Mouse (Mus musculus): Measurements from ENCODE around the gene Siglech. TPM values are rescaled to one million over a fixed set of nuclear protein-coding genes. Genes with fewer than 3 reads are reported as not detected.
"Not testable (repeated sequence)": the region's sequence is repeated elsewhere in the genome, so short reads cannot be mapped to it uniquely, and the experiment has no call there.

The Siglech gene
- polyA plus RNA-seq, 1 experiment from 2014 or later = 0.54 TPM

- H3K4me2 ChIP-seq; H3K9ac ChIP-seq; H3K4me3 ChIP-seq; H3K27ac ChIP-seq; H3K27me3 ChIP-seq; H3K36me3 ChIP-seq; H3K9me3 ChIP-seq; ATAC-seq (ENCODE audit: borderline replicate concordance, extremely low read depth, low FRiP score, low TSS enrichment); H3K4me1 ChIP-seq: not testable (repeated sequence)
- WGBS = 35% methylated on average over 5 of the region's 5 CpGs
Observed at GRCm38 (mm10) chr7:55790586-55790985, 22.6 kb downstream of the Siglech start.

DNA sequence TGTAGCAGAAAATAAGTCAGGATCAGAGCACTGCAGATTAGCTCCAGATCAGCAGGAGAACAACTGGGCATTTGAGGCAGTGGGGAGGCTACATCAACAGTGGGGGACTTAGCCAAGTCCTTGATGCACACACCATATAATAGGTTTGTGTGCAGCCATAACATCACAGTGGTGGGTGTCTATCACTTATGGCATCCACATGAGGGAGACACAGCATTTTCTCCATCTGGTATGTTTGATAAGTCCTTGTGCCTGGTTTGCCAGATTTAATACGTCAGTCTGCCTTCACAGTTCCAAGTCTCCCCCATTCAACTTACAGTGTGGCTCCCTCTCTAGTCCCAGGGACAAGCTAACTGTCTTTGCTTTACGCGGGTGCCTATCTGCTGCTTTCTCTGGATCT lies 24.3 kb downstream of the Siglech start:
- Histone ChIP-seq H3K4me1 (peaks cover 7% of the 10 kb centered on the region), H3K4me3 (no peak overlapping the region), H3K9me3 (no peaks in the 10 kb centered on the region), H3K9ac (no peak overlapping the region), H3K27me3 (no peaks in the 10 kb centered on the region), H3K4me2 (no peak overlapping the region), H3K27ac (no peak overlapping the region), H3K36me3 (peaks cover 14% of the 10 kb centered on the region)
- ATAC-seq (ENCODE audit: borderline replicate concordance, extremely low read depth, low FRiP score, low TSS enrichment) = no peak
- 73% methylated on average over 3 of the region's 3 CpGs for WGBS

- Histone ChIP-seq H3K36me3 (peaks cover 22% of the 10 kb centered on the region), H3K4me2 (peak overlapping the region; percentile 59), H3K27ac (no peak overlapping the region), H3K9me3 (no peaks in the 10 kb centered on the region), H3K9ac (peak overlapping the region; percentile 89), H3K27me3 (no peaks in the 10 kb centered on the region), H3K4me1 (peaks cover 7% of the 10 kb centered on the region), H3K4me3 (peak overlapping the region; percentile 88)
- peak; percentile 28; the same call in 1 of the 2 replicates for ATAC-seq (ENCODE audit: borderline replicate concordance, extremely low read depth, low FRiP score, low TSS enrichment)
- WGBS = 32% methylated on average over 13 of the region's 13 CpGs
Observed at GRCm38 (mm10) chr7:55793236-55793951, 25.4 kb downstream of the Siglech start.

DNA sequence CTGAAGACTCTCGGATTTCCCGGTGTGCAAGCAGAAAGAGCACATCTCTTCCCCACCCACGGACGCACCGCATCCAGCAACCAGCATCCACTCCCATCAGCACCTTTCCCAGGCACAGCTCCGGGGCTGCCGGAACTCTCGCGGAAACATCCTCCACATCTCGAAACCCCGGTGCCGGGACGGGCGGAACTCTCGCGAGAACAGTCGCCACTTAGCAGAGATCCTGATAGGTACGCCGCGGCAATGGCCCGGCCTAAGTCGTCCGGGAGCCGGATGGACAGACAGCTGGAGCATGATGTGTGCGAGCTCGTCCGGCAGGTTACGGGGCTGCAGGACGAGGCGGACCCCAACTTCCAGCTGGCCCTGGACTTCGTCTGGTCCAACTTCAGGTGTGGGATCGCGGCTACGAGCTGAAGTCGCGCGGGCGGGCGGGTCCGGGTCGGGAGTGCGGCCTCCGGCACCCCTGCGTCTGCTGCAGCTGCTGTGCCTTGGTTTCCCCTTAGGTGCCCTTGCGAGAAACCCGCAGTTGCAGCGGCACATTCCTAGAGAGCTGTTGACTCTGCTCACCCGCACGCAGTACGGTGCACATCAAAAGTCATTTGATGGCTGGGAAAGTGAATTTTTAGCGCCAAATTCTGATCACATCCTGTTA lies 26.1 kb downstream of the Siglech start, which contains the start of gene Tubgcp5:
Gene Tubgcp5 (plus strand): TSS at position 203 of the 652 bp plus-strand sequence.
- no peaks in the 10 kb centered on the region for H3K9me3 ChIP-seq
- peak; percentile 99 for ATAC-seq (ENCODE audit: borderline replicate concordance, extremely low read depth, low FRiP score, low TSS enrichment)
- WGBS = under 1% methylated on average over 51 of the region's 51 CpGs
- H3K4me3 ChIP-seq = peak within 1 kb of the TSS; percentile 88
- H3K9ac ChIP-seq = peak within 1 kb of the TSS; percentile 89
- peak within 1 kb of the TSS; percentile 59 for H3K4me2 ChIP-seq
- peaks cover 25% of the 10 kb centered on the region for H3K36me3 ChIP-seq
- 0 out of 2 replicates have a peak within 1 kb of the TSS, but pooled peaks have one; percentile 52 for H3K27ac ChIP-seq
- H3K27me3 ChIP-seq = no peaks in the 10 kb centered on the region
- H3K4me1 ChIP-seq = peaks cover 7% of the 10 kb centered on the region

GRCm38 (mm10) chr7:55799981-55800380 lies 32.0 kb downstream of the Siglech start:
- no peak for ATAC-seq (ENCODE audit: borderline replicate concordance, extremely low read depth, low FRiP score, low TSS enrichment)
- H3K36me3 ChIP-seq = peaks cover 63% of the 10 kb centered on the region
- H3K27me3 ChIP-seq = no peaks in the 10 kb centered on the region
- H3K4me3 ChIP-seq = no peak overlapping the region
- H3K9ac ChIP-seq = no peak overlapping the region
- H3K27ac ChIP-seq = no peak overlapping the region
- H3K4me1 ChIP-seq = peaks cover 3% of the 10 kb centered on the region
- H3K4me2 ChIP-seq = no peak overlapping the region
- no peaks in the 10 kb centered on the region for H3K9me3 ChIP-seq
- 89% methylated on average over 3 of the region's 3 CpGs for WGBS

- no peak for ATAC-seq (ENCODE audit: borderline replicate concordance, extremely low read depth, low FRiP score, low TSS enrichment)
- H3K4me1 ChIP-seq = no peaks in the 10 kb centered on the region
- peaks cover 64% of the 10 kb centered on the region for H3K36me3 ChIP-seq
- H3K9ac ChIP-seq = no peak overlapping the region
- no peak overlapping the region for H3K4me2 ChIP-seq
- WGBS = 75% methylated on average over 2 of the region's 2 CpGs
- H3K27ac ChIP-seq = no peak overlapping the region
- no peak overlapping the region for H3K4me3 ChIP-seq
- no peaks in the 10 kb centered on the region for H3K27me3 ChIP-seq
- no peaks in the 10 kb centered on the region for H3K9me3 ChIP-seq
Observed at GRCm38 (mm10) chr7:55809967-55810366, 42.0 kb downstream of the Siglech start.

GRCm38 (mm10) chr7:55824468-55824867 lies 56.5 kb downstream of the Siglech start:
- no peak for ATAC-seq (ENCODE audit: borderline replicate concordance, extremely low read depth, low FRiP score, low TSS enrichment)
- no peak overlapping the region for H3K9ac ChIP-seq
- no peak overlapping the region for H3K27ac ChIP-seq
- H3K9me3 ChIP-seq = no peaks in the 10 kb centered on the region
- peaks cover 77% of the 10 kb centered on the region for H3K36me3 ChIP-seq
- H3K27me3 ChIP-seq = no peaks in the 10 kb centered on the region
- WGBS = 83% methylated on average over 5 of the region's 5 CpGs
- no peak overlapping the region for H3K4me2 ChIP-seq
- no peaks in the 10 kb centered on the region for H3K4me1 ChIP-seq
- H3K4me3 ChIP-seq = no peak overlapping the region

DNA sequence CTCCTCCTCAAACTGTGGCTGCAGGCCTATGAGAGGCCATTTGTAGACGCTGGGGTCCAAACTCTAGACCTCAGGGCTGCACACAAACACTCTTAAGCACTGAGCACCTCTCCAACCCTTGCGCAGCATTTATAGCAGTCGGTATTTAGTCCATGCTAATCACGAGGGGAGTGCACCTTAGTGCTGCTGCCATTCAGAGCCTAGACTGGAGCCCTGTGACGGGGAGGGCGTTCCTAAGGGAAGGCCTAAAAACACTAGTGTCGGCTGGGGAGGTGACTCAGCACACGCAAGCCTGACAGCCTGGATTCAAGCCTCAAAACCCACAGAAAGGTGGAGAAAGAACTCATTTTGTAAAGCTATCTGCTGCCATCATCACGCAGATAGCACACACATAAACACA lies 59.6 kb downstream of the Siglech start:
- H3K27ac ChIP-seq = no peak overlapping the region
- no peak for ATAC-seq (ENCODE audit: borderline replicate concordance, extremely low read depth, low FRiP score, low TSS enrichment)
- 90% methylated on average over 9 of the region's 9 CpGs for WGBS
- no peak overlapping the region for H3K4me2 ChIP-seq
- no peak overlapping the region for H3K9ac ChIP-seq
- no peaks in the 10 kb centered on the region for H3K9me3 ChIP-seq
- H3K36me3 ChIP-seq = peaks cover 65% of the 10 kb centered on the region
- no peaks in the 10 kb centered on the region for H3K27me3 ChIP-seq
- H3K4me3 ChIP-seq = no peak overlapping the region
- H3K4me1 ChIP-seq = no peaks in the 10 kb centered on the region

Other genes starting within 250 kb of the Siglech start
- gene Tubgcp5, start 26.0 kb downstream of the Siglech start, polyA plus RNA-seq (2015; fragmentation: Nextera tagmentation; extraction: Ambion mirVana) = 26.7 and 31.5 TPM in 2 replicates
- 122 and 124 TPM in 2 replicates for gene Cyfip1, start 73.6 kb downstream of the Siglech start, polyA plus RNA-seq (2015; fragmentation: Nextera tagmentation; extraction: Ambion mirVana)
- gene Nipa2, start 194.3 kb downstream of the Siglech start, polyA plus RNA-seq (2015; fragmentation: Nextera tagmentation; extraction: Ambion mirVana) = 46.1 and 46.3 TPM in 2 replicates

Measured in lung, embryonic 15.5 days (tissue).